Mouse (Mus musculus): Measurements from ENCODE around the gene Slc22a14. TPM values are rescaled to one million over a fixed set of nuclear protein-coding genes. Genes with fewer than 3 reads are reported as not detected.
A peak's percentile ranks its signal among the peaks of the same experiment; 100 is the strongest.

The Slc22a14 gene
- polyA plus RNA-seq, 1 experiment, result not detected

- Histone ChIP-seq H3K27me3 (ENCODE audit: control insufficient read depth, insufficient read depth, low read length, poor library complexity, severe bottlenecking) (no peaks in the 10 kb centered on the region), H3K9me3 (replicated peaks; ENCODE audit: control insufficient read depth, insufficient read depth, low read length, poor library complexity, severe bottlenecking) (no peaks in the 10 kb centered on the region), H3K9ac (ENCODE audit: low read depth, poor library complexity, severe bottlenecking) (no peak overlapping the region), H3K4me1 (ENCODE audit: control insufficient read depth, insufficient read depth, low read length) (no peaks in the 10 kb centered on the region), H3K27ac (ENCODE audit: insufficient read depth, low read length) (no peak overlapping the region), H3K4me3 (ENCODE audit: low read depth, low read length) (no peak overlapping the region), H3K36me3 (ENCODE audit: control insufficient read depth, insufficient read depth, low read length, poor library complexity, severe bottlenecking) (0 out of 2 replicates have a peak, but pooled peaks cover 2% of the 10 kb centered on the region)
- no peak for TF ChIP-seq EP300 (IDR thresholded peaks at IDR 0.05; ENCODE audit: insufficient read depth, low read depth, low read length)
- no peak for TF ChIP-seq CTCF (IDR thresholded peaks at IDR 0.05; ENCODE audit: low read depth, low read length)
Measured at GRCm38 (mm10) chr9:119368367-119368766, 3.0 kb upstream of the Slc22a14 start.

GRCm38 (mm10) chr9:119363229-119363628 lies 2.1 kb downstream of the Slc22a14 start:
- Histone ChIP-seq H3K9ac (ENCODE audit: low read depth, poor library complexity, severe bottlenecking) (no peak overlapping the region), H3K4me3 (ENCODE audit: low read depth, low read length) (no peak overlapping the region), H3K27me3 (ENCODE audit: control insufficient read depth, insufficient read depth, low read length, poor library complexity, severe bottlenecking) (no peaks in the 10 kb centered on the region), H3K4me1 (ENCODE audit: control insufficient read depth, insufficient read depth, low read length) (no peaks in the 10 kb centered on the region), H3K36me3 (ENCODE audit: control insufficient read depth, insufficient read depth, low read length, poor library complexity, severe bottlenecking) (no peaks in the 10 kb centered on the region), H3K9me3 (replicated peaks; ENCODE audit: control insufficient read depth, insufficient read depth, low read length, poor library complexity, severe bottlenecking) (no peaks in the 10 kb centered on the region), H3K27ac (ENCODE audit: insufficient read depth, low read length) (no peak overlapping the region)
- TF ChIP-seq POLR2A (IDR thresholded peaks at IDR 0.05; ENCODE audit: insufficient read depth, low read length) (no peak), EP300 (IDR thresholded peaks at IDR 0.05; ENCODE audit: insufficient read depth, low read depth, low read length) (no peak), CTCF (IDR thresholded peaks at IDR 0.05; ENCODE audit: low read depth, low read length) (no peak)

- H3K9ac ChIP-seq (ENCODE audit: low read depth, poor library complexity, severe bottlenecking), result no peak overlapping the region
- H3K9me3 ChIP-seq (replicated peaks; ENCODE audit: control insufficient read depth, insufficient read depth, low read length, poor library complexity, severe bottlenecking), result no peaks in the 10 kb centered on the region
- no peaks in the 10 kb centered on the region for H3K4me1 ChIP-seq (ENCODE audit: control insufficient read depth, insufficient read depth, low read length)
- H3K27ac ChIP-seq (ENCODE audit: insufficient read depth, low read length), result no peak overlapping the region
- TF ChIP-seq EP300 (IDR thresholded peaks at IDR 0.05; ENCODE audit: insufficient read depth, low read depth, low read length), result no peak
- no peaks in the 10 kb centered on the region for H3K27me3 ChIP-seq (ENCODE audit: control insufficient read depth, insufficient read depth, low read length, poor library complexity, severe bottlenecking)
- no peak overlapping the region for H3K4me3 ChIP-seq (ENCODE audit: low read depth, low read length)
- no peaks in the 10 kb centered on the region for H3K36me3 ChIP-seq (ENCODE audit: control insufficient read depth, insufficient read depth, low read length, poor library complexity, severe bottlenecking)
Measured at GRCm38 (mm10) chr9:119361416-119361815, 3.9 kb downstream of the Slc22a14 start.

DNA sequence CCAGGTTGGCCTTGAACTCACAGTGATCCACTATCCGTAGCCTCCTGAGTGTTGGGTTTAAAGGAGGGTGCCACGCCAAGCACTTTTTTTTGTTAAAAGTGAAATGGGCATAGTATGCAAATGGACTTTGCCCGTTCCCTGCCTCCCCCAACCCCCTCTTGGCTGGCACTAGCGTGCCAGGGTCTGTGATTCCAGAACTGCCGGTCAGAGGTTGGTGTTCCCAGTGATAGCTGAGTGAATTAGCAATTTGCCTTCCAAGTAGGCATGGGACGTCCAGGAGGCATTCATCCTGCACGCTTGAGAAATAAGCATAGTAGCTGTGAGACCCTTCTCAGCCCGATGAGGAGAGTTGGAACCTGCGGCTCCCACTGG lies 7.3 kb downstream of the Slc22a14 start:
- H3K27ac ChIP-seq (ENCODE audit: insufficient read depth, low read length), result no peak overlapping the region

DNA sequence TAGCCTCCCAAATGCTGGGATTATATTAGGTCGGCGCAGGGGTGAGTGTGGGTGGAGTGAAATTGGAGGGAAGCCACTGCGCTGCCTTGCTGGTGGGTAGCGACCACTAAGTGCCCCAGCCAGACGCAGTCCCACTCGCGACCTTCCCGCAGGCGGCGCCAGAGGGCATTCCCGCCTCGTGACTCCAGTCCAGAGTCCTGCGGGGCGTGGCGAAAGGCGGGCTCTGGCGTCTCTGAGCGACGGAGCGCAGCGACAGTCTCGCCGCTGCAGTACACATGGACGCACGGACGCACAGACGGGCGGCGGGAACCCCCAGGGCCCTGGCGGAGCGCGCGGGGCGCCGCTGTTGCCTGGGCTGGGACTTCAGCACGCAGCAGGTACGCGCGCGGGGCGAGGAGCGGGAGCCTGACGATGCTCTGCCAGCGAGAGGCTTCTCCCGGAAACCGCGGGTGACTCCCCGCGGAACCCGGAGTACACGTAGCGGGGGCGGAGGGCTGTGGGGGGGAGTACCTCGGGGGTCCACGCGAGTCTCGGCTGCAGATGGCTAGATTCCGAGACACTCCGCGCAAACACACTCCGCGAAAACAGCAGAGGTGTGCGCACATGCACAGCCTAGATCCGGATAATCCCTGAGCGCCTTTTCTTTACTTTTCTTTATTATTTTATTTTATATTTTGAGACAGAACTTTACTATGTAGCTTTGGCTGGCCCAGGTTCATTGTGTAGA lies 7.9 kb downstream of the Slc22a14 start, which contains the start of gene Xylb:
Gene Xylb (plus strand): TSS at position 51 of the 727 bp plus-strand sequence.
- Histone ChIP-seq H3K4me3 (ENCODE audit: low read depth, low read length) (peak within 1 kb of the TSS; percentile 72), H3K9me3 (replicated peaks; ENCODE audit: control insufficient read depth, insufficient read depth, low read length, poor library complexity, severe bottlenecking) (no peaks in the 10 kb centered on the region), H3K4me1 (ENCODE audit: control insufficient read depth, insufficient read depth, low read length) (no peaks in the 10 kb centered on the region), H3K36me3 (ENCODE audit: control insufficient read depth, insufficient read depth, low read length, poor library complexity, severe bottlenecking) (no peaks in the 10 kb centered on the region), H3K27me3 (ENCODE audit: control insufficient read depth, insufficient read depth, low read length, poor library complexity, severe bottlenecking) (no peaks in the 10 kb centered on the region), H3K9ac (ENCODE audit: low read depth, poor library complexity, severe bottlenecking) (peak within 1 kb of the TSS; percentile 67), H3K27ac (ENCODE audit: insufficient read depth, low read length) (no peak within 1 kb of the TSS)
- TF ChIP-seq EP300 (IDR thresholded peaks at IDR 0.05; ENCODE audit: insufficient read depth, low read depth, low read length), result 0 out of 2 replicates have a peak, but pooled peaks have one; percentile 45
- no peak for TF ChIP-seq POLR2A (IDR thresholded peaks at IDR 0.05; ENCODE audit: insufficient read depth, low read length)
- TF ChIP-seq CTCF (IDR thresholded peaks at IDR 0.05; ENCODE audit: low read depth, low read length), result peak; percentile 70

More for the DNA sequence above, 7.3 kb downstream of the Slc22a14 start:
- Histone ChIP-seq H3K4me1 (ENCODE audit: control insufficient read depth, insufficient read depth, low read length) (no peaks in the 10 kb centered on the region), H3K4me3 (ENCODE audit: low read depth, low read length) (peak overlapping the region; percentile 72), H3K27me3 (ENCODE audit: control insufficient read depth, insufficient read depth, low read length, poor library complexity, severe bottlenecking) (no peaks in the 10 kb centered on the region), H3K9me3 (replicated peaks; ENCODE audit: control insufficient read depth, insufficient read depth, low read length, poor library complexity, severe bottlenecking) (no peaks in the 10 kb centered on the region), H3K9ac (ENCODE audit: low read depth, poor library complexity, severe bottlenecking) (peak overlapping the region; percentile 67), H3K36me3 (ENCODE audit: control insufficient read depth, insufficient read depth, low read length, poor library complexity, severe bottlenecking) (no peaks in the 10 kb centered on the region)
- no peak for TF ChIP-seq CTCF (IDR thresholded peaks at IDR 0.05; ENCODE audit: low read depth, low read length)
- TF ChIP-seq EP300 (IDR thresholded peaks at IDR 0.05; ENCODE audit: insufficient read depth, low read depth, low read length), result no peak
- no peak for TF ChIP-seq POLR2A (IDR thresholded peaks at IDR 0.05; ENCODE audit: insufficient read depth, low read length)

GRCm38 (mm10) chr9:119355943-119356342 lies 9.4 kb downstream of the Slc22a14 start:
- Histone ChIP-seq H3K4me1 (ENCODE audit: control insufficient read depth, insufficient read depth, low read length) (no peaks in the 10 kb centered on the region), H3K27ac (ENCODE audit: insufficient read depth, low read length) (no peak overlapping the region), H3K9me3 (replicated peaks; ENCODE audit: control insufficient read depth, insufficient read depth, low read length, poor library complexity, severe bottlenecking) (no peaks in the 10 kb centered on the region), H3K27me3 (ENCODE audit: control insufficient read depth, insufficient read depth, low read length, poor library complexity, severe bottlenecking) (no peaks in the 10 kb centered on the region), H3K4me3 (ENCODE audit: low read depth, low read length) (no peak overlapping the region), H3K9ac (ENCODE audit: low read depth, poor library complexity, severe bottlenecking) (no peak overlapping the region), H3K36me3 (ENCODE audit: control insufficient read depth, insufficient read depth, low read length, poor library complexity, severe bottlenecking) (no peaks in the 10 kb centered on the region)
- TF ChIP-seq CTCF (IDR thresholded peaks at IDR 0.05; ENCODE audit: low read depth, low read length) (no peak), POLR2A (IDR thresholded peaks at IDR 0.05; ENCODE audit: insufficient read depth, low read length) (no peak), EP300 (IDR thresholded peaks at IDR 0.05; ENCODE audit: insufficient read depth, low read depth, low read length) (no peak)
